Mouse (Mus musculus) embryonic fibroblast, embryonic 13.5 days (primary cell): Measurements from ENCODE around the gene Slc2a2.

Source experiments
- CTCF ChIP-seq: IDR thresholded peaks from 2 replicates; pipeline ENCODE4 v1.5.1; 2011; ENCODE audit warnings: mild to moderate bottlenecking, control low read depth, low read length, moderate library complexity, borderline replicate concordance; ENCODE audit not compliant: insufficient read depth
- POLR2A ChIP-seq: IDR thresholded peaks from 2 replicates; pipeline ENCODE4 v1.6.1; 2011; ENCODE audit warnings: low read depth, mild to moderate bottlenecking, control low read depth, low read length, moderate library complexity

DNA sequence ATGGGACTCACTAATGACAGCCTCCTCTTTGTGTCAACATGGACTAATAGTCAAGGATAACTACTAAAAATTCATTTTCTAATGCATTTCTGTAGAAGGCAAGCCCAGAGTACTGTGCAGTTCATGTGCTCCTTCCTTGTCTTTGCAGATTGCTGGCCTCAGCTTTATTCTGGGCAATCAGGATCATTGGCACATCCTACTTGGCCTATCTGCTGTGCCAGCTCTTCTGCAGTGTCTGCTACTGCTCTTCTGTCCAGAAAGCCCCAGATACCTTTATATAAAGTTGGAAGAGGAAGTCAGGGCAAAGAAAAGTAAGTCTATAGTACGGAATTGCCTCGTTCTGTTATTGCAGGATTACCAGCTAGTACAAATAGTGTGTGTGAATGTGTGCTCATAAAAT, 20.8 kb downstream of the Slc2a2 start:
- TF ChIP-seq CTCF (no peak), POLR2A (no peak)
